Mouse (Mus musculus): Measurements from ENCODE around the gene Agtrap.

- no peak for TF ChIP-seq CTCF (IDR thresholded peaks at IDR 0.05; ENCODE audit: control insufficient read depth, insufficient read depth, low read length)
- TF ChIP-seq POLR2A (IDR thresholded peaks at IDR 0.05; ENCODE audit: borderline replicate concordance, control insufficient read depth, low read depth, low read length): no peak
Observed at GRCm38 (mm10) chr4:148040029-148040830, 47.6 kb downstream of the Agtrap start.
